Mouse (Mus musculus) heart, embryonic 12.5 days (tissue): ENCODE measurements at regions not wholly inside any gene's neighbourhood (a gene's known extent, or its start where the extent isn't known, plus 50 kb on each side); places are given as distances from the start of the nearest gene placed in this dataset.

ENCODE experiments used
- ATAC-seq: fragments of 200-750 bp; cut with Nextera tagmentation; 2 replicates; pipeline ENCODE4 v1.8.0; 2017; ENCODE audit warnings: moderate TSS enrichment, moderate library complexity; ENCODE audit not compliant: insufficient number of reproducible peaks, low FRiP score
- H3K27ac ChIP-seq: fragments of 300-500 bp; sonication (generic); 2 replicates; pipeline ENCODE4 v1.5.1; 2016; ENCODE audit warnings: mild to moderate bottlenecking, moderate library complexity; ENCODE audit not compliant: poor library complexity, severe bottlenecking
- H3K27me3 ChIP-seq: fragments of 300-500 bp; sonication (generic); replicated peaks from 2 replicates; pipeline ENCODE4 v1.6.1; 2016; ENCODE audit warnings: mild to moderate bottlenecking, moderate library complexity
- H3K36me3 ChIP-seq: fragments of 300-500 bp; sonication (generic); 2 replicates; pipeline ENCODE4 v1.6.1; 2016; ENCODE audit warnings: mild to moderate bottlenecking, moderate library complexity
- H3K4me1 ChIP-seq: fragments of 300-500 bp; sonication (generic); replicated peaks from 2 replicates; pipeline ENCODE4 v1.6.1; 2016; ENCODE audit warnings: mild to moderate bottlenecking
- H3K4me2 ChIP-seq: fragments of 300-500 bp; sonication (generic); 2 replicates; pipeline ENCODE4 v1.6.1; 2016; ENCODE audit warnings: mild to moderate bottlenecking, moderate library complexity
- H3K4me3 ChIP-seq: fragments of 300-500 bp; sonication (generic); 2 replicates; pipeline ENCODE4 v1.5.1; 2016; ENCODE audit warnings: mild to moderate bottlenecking
- H3K9ac ChIP-seq: fragments of 300-500 bp; sonication (generic); 2 replicates; pipeline ENCODE4 v1.6.1; 2016; ENCODE audit warnings: mild to moderate bottlenecking, moderate library complexity
- H3K9me3 ChIP-seq: fragments of 300-500 bp; sonication (generic); replicated peaks from 2 replicates; pipeline ENCODE4 v1.6.1; 2016; ENCODE audit warnings: mild to moderate bottlenecking, moderate library complexity
- WGBS: fragments of 180-500 bp; shearing (Covaris S2); methylation state at CpG from one replicate; pipeline ENCODE4 v1.1.7; 2016; 5-methylcytosine and 5-hydroxymethylcytosine counted together

DNA sequence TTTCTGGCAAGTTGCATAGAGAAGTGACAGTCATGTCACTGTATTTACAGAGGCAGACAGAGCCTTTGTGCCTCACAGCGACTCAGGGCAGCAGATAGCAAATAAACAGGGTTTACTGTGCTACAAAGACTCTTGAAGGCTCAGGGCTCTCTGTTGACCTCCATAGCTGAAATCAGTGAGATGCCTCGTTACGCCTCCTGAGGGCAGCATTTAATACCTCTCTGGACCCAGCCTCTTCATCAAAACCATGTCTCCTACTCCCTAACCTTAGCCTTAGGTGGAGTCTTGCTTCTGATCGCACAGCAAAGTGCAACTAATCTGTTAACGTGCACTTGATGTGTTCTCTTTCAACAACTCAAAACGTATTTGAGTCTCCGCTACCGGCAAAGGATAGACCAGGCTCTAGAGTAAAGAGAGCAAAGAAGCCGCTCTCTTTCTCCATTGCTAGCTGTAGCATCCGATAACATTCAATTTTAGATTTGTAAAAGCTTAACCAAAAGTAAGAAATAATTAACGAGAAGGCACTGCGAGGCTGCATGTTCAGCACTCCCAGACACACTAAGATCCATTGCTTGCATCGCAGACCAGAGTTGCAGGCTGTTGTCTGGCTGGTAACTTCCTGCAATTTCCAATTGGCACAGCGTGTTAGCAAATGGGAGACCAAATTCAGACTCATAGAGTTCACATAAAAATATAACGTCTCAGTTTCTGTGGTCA lies 101.1 kb upstream of the Man2a1 start:
- no peak overlapping the region for H3K4me2 ChIP-seq
- H3K4me3 ChIP-seq: no peak overlapping the region
- no peaks in the 10 kb centered on the region for H3K9me3 ChIP-seq
- 56% methylated on average over 15 of the region's 15 CpGs for WGBS
- ATAC-seq: no peak
- H3K27ac ChIP-seq: no peak overlapping the region
- no peak overlapping the region for H3K9ac ChIP-seq
- H3K36me3 ChIP-seq: no peaks in the 10 kb centered on the region
- 0 out of 2 replicates have a peak, but pooled peaks cover 3% of the 10 kb centered on the region for H3K4me1 ChIP-seq
- H3K27me3 ChIP-seq: no peaks in the 10 kb centered on the region

DNA sequence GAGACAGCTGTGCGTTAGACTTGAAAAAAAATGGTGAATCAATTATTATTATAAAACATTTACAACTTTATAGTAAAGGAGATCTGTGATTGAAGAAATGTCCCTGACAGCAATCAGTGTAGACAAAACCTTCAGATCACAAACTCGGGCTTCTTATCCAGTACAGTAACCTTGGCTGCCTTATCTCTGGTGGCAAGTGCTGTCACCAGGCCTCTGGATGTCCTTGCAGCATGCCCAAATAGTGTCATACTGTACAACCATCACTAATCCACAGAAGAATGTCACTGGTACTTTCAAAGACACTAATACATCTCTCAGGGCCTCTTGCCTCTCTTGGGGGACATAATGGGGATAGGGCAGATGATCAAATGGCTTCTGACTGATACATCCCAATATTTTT lies 98.2 kb upstream of the Man2a1 start:
- Histone ChIP-seq H3K27me3 (no peaks in the 10 kb centered on the region), H3K9me3 (no peaks in the 10 kb centered on the region), H3K9ac (no peak overlapping the region), H3K4me2 (no peak overlapping the region), H3K4me3 (no peak overlapping the region), H3K27ac (no peak overlapping the region), H3K4me1 (0 out of 2 replicates have a peak, but pooled peaks cover 3% of the 10 kb centered on the region), H3K36me3 (no peaks in the 10 kb centered on the region)
- 60% methylated on average over 2 of the region's 2 CpGs for WGBS
- ATAC-seq: no peak

DNA sequence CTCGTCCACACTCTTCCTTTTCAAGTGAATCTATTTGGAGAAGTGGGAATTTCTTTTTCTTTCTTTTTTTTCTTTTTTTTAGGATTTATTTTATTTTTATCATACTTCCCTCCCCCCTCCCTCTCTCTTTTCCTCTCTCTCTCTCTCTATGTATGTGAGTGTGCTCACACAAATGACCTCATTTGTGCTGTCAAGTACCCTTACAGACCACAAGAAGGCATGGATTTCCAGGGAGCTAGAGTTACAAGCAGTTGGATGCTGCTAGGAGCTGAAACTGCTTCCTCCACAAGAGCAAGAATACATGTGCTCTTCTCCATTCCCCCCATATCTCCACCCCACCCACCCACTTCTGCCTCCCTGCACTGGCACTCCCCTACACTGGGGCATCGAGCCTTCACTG lies 94.6 kb upstream of the Man2a1 start:
- no peak overlapping the region for H3K27ac ChIP-seq
- no peak for ATAC-seq
- WGBS: 70% methylated on average over 2 of the region's 2 CpGs

DNA sequence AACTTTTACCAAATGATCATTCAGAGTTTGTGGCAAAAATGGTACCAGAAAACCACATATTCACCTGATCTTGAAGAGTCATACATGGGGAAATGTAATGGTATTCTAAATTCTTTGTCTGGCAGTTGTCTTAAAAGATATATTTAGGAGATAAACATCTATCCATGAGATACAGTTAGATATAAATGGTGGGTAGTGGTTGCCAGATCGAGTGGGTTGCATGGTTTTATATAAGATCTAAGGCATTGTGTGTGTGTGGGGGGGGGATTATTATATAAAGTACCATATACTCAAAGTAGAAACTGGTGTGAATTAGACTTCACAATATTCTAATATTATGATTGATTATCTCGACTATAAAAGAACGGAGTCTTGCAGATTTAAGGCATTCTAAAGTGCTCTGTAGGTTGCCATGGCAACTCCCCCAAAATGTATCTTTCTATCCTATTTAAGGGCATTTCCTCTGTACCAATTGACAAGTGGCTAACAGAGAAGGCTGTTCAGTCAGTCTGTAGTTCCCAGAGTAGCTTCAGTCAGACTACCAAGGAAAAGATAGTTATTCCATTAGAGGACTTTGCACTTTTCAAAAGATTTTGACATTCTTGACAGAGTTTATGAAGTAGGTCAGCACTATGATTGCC lies 89.3 kb upstream of the Man2a1 start:
- ATAC-seq: no peak
- Histone ChIP-seq H3K4me2 (no peak overlapping the region), H3K4me1 (no peaks in the 10 kb centered on the region), H3K9ac (no peak overlapping the region), H3K4me3 (no peak overlapping the region), H3K36me3 (no peaks in the 10 kb centered on the region), H3K9me3 (no peaks in the 10 kb centered on the region), H3K27me3 (no peaks in the 10 kb centered on the region), H3K27ac (no peak overlapping the region)
- 86% methylated on average over 3 of the region's 3 CpGs for WGBS

More for the DNA sequence above, 94.6 kb upstream of the Man2a1 start:
- H3K4me2 ChIP-seq: no peak overlapping the region
- H3K9ac ChIP-seq: no peak overlapping the region
- no peaks in the 10 kb centered on the region for H3K9me3 ChIP-seq
- no peaks in the 10 kb centered on the region for H3K36me3 ChIP-seq
- no peak overlapping the region for H3K4me3 ChIP-seq
- no peaks in the 10 kb centered on the region for H3K27me3 ChIP-seq
- H3K4me1 ChIP-seq: 0 out of 2 replicates have a peak, but pooled peaks cover 3% of the 10 kb centered on the region

DNA sequence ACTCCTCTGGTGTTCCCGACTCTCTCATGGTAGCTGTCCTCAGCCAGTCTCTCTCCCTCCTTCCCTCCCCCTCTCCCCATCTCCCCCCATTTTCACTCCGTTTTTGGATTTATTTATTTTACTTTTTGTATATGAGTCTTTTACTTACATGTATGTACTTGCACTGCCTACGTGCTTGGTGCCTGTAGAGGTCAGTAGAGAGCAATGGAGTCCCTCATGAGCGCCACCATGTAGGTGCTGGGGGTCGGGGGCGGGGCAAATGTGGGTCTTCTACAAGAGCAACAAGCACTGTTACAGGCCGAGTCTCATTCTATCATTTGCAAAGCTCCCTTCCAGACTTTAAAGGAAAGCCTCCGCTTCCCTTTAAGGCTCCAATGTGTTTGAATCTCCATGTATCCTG lies 78.3 kb upstream of the Man2a1 start:
- no peak for ATAC-seq
- Histone ChIP-seq H3K4me2 (no peak overlapping the region), H3K27me3 (no peaks in the 10 kb centered on the region), H3K36me3 (no peaks in the 10 kb centered on the region), H3K27ac (no peak overlapping the region), H3K9me3 (no peaks in the 10 kb centered on the region), H3K4me3 (no peak overlapping the region), H3K4me1 (no peaks in the 10 kb centered on the region), H3K9ac (no peak overlapping the region)
- 69% methylated on average over 8 of the region's 8 CpGs for WGBS

DNA sequence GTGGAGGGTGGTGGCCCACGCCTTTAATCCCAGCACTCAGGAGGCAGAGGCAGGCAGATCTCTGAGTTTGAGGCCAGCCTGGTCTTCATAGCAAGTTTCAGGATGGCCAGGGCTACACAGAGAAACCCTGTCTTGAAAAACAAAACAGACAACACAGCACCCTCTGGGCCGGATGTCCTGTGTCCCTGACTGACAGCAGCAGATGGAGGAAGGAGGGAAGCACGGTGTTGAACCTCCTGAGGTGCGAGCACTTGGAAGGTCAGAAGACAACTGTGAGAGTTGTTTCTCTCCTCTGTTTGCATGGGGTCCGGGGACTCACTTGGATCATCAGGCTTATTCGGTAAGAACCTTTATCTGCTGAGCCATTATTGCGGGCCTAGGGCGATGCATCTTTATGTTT lies 76.6 kb upstream of the Man2a1 start:
- H3K27ac ChIP-seq: no peak overlapping the region
- H3K4me2 ChIP-seq: no peak overlapping the region
- ATAC-seq: no peak
- H3K27me3 ChIP-seq: no peaks in the 10 kb centered on the region
- no peaks in the 10 kb centered on the region for H3K36me3 ChIP-seq
- no peak overlapping the region for H3K4me3 ChIP-seq
- WGBS: 84% methylated on average over 8 of the region's 8 CpGs
- no peaks in the 10 kb centered on the region for H3K9me3 ChIP-seq
- peaks cover 4% of the 10 kb centered on the region; the same call in 1 of the 2 replicates for H3K4me1 ChIP-seq
- no peak overlapping the region for H3K9ac ChIP-seq

DNA sequence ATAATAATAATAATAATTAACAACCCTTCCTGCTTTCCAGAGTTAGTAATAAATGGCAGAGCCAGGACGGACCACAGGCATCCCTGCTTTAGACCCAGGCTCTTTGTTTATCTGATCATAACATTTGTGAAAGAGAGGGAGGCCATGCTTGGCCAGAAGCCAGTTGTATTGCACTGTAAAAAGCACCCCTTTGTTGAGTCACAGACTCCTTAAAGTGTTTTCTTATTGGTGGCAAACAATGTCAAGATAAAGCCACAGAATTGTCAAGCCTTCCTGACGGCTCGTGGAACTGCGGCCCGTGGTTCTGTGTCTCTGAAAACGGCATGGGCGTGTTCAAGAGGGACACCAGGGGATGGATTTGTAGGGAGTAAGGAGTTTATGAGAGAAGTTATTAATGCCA lies 72.7 kb upstream of the Man2a1 start:
- 56% methylated on average over 7 of the region's 7 CpGs for WGBS
- Histone ChIP-seq H3K9me3 (no peaks in the 10 kb centered on the region), H3K27me3 (no peaks in the 10 kb centered on the region), H3K4me3 (no peak overlapping the region), H3K36me3 (no peaks in the 10 kb centered on the region), H3K27ac (no peak overlapping the region), H3K4me1 (peaks cover 4% of the 10 kb centered on the region; the same call in 1 of the 2 replicates), H3K4me2 (no peak overlapping the region), H3K9ac (no peak overlapping the region)
- no peak for ATAC-seq

DNA sequence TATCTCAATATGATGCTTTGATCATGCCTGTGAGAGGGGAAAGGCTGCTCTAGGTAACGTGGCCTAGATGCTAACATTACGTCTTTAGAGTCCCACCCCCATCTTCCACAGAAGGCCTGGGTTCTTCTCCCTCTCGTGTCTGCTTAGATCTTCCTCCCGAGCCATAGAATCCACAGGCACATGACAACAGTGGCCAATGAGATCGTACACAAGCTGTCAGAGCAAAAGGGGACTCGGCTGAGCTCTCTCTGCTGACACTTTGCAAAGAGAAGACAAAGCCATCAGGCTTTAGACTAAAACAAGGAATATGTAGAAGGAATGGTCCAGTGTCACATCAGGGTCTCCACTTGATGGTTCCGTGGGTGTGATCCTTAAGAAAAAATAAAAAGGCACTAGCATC lies 72.1 kb upstream of the Man2a1 start:
- ATAC-seq: no peak
- Histone ChIP-seq H3K27ac (no peak overlapping the region), H3K9me3 (no peaks in the 10 kb centered on the region), H3K9ac (no peak overlapping the region), H3K4me1 (peaks cover 4% of the 10 kb centered on the region; the same call in 1 of the 2 replicates), H3K27me3 (no peaks in the 10 kb centered on the region), H3K4me3 (no peak overlapping the region), H3K36me3 (no peaks in the 10 kb centered on the region), H3K4me2 (no peak overlapping the region)
- 88% methylated on average over 7 of the region's 7 CpGs for WGBS

DNA sequence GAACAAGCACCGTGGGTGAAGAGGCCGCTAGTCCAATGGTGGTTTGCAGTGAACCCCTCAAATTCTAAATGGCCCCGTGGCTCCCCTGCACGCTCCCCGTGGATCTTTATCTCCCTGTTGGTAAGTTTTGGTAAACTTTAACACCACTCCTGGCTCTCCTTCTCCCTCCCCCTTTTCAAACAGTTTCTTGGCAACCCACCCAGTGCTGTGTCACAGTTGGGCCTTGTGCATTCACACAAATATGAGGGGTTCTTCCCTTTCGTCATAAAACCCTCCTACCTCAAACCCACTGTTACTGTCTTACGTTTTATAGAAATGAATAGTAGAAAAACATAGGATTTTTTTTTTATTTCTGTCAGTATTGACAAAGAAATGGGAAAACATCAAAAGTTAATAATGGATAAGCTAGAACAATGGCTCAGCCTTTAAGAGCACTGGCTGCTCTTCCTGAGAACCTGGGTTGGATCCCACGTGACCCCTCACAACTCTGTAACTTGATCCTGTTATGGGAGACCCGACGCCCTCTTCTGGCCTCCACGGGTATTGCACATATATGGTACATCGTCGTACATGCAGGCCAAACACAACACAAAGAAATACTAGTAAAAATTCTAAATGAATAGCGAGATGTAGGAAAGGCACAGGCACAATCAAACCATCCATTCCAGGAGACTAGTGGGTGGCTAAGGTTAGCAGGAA lies 71.1 kb upstream of the Man2a1 start:
- Histone ChIP-seq H3K4me3 (no peak overlapping the region), H3K4me1 (peaks cover 4% of the 10 kb centered on the region; the same call in 1 of the 2 replicates), H3K9ac (no peak overlapping the region), H3K9me3 (no peaks in the 10 kb centered on the region), H3K27me3 (no peaks in the 10 kb centered on the region), H3K4me2 (no peak overlapping the region), H3K36me3 (no peaks in the 10 kb centered on the region), H3K27ac (no peak overlapping the region)
- ATAC-seq: no peak
- WGBS: 76% methylated on average over 14 of the region's 14 CpGs

DNA sequence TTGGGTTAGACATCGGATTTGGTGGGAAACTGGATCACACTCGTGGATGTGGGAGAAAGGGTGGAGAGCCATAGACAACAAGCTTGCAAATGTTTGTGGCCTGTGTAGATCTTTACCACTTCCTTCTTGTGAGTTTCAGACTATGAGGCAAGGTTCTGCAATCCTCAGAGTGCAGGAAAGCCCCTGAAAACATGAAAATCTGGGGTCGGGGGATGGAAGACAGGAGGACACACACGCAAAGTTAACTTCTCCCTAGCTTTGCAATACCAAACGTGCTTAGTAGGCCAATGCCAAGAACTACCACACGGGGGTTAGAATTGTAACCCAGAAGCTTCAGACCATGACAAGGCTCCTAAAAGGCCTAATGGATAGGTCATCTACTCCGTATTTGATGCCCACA lies 69.4 kb upstream of the Man2a1 start:
- no peaks in the 10 kb centered on the region for H3K9me3 ChIP-seq
- H3K4me3 ChIP-seq: no peak overlapping the region
- no peak for ATAC-seq
- no peak overlapping the region for H3K4me2 ChIP-seq
- peaks cover 4% of the 10 kb centered on the region; the same call in 1 of the 2 replicates for H3K4me1 ChIP-seq
- no peak overlapping the region for H3K9ac ChIP-seq
- 86% methylated on average over 7 of the region's 7 CpGs for WGBS
- H3K36me3 ChIP-seq: no peaks in the 10 kb centered on the region
- no peaks in the 10 kb centered on the region for H3K27me3 ChIP-seq
- no peak overlapping the region for H3K27ac ChIP-seq

DNA sequence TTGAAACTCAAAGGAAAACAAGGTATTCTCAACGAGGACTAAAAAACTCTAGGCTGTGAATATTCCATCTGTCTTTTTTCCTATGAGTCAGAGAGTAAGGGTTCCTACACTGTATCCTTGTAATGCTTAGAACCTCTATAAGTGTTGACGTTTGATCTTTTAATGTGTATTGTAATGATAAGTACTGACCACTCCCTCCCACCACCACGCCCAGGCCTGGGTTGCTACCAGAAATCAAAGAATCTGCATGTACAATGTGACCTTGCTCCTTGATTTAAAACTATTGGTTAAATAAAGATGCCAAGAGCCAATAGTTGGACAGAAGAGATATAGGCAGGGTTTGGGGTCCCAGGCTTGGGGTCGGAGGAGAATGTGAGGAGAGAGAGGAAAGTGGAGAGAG lies 66.2 kb upstream of the Man2a1 start:
- WGBS: 78% methylated on average over 4 of the region's 4 CpGs
- H3K27me3 ChIP-seq: no peaks in the 10 kb centered on the region
- H3K27ac ChIP-seq: no peak overlapping the region

More for the DNA sequence above, 66.2 kb upstream of the Man2a1 start:
- H3K4me1 ChIP-seq: peaks cover 9% of the 10 kb centered on the region
- H3K9me3 ChIP-seq: no peaks in the 10 kb centered on the region
- no peak overlapping the region for H3K4me2 ChIP-seq
- ATAC-seq: no peak
- H3K9ac ChIP-seq: no peak overlapping the region
- no peaks in the 10 kb centered on the region for H3K36me3 ChIP-seq
- H3K4me3 ChIP-seq: no peak overlapping the region
